Mouse (Mus musculus) mature B cell (primary cell): Measurements from ENCODE around the gene Sirt4.

Source experiments
- in situ Hi-C: fragments of 300-500 bp; cut with MboI; formaldehyde crosslinking; loops from 2 replicates; pipeline ENCODE4 v1.14.3; 2019

Sirt4 gene

GRCm38 (mm10) chr5:115491771-115492322 lies 7.3 kb upstream of the Sirt4 start:
- in situ Hi-C loops = no loop called here

GRCm38 (mm10) chr5:115491076-115491475 lies 6.6 kb upstream of the Sirt4 start:
- in situ Hi-C loops = no loop called here

- in situ Hi-C loops = no loop called here
Measured at GRCm38 (mm10) chr5:115490638-115491000, 6.1 kb upstream of the Sirt4 start.

- in situ Hi-C loops = no loop called here
Measured at GRCm38 (mm10) chr5:115489699-115490637, 5.4 kb upstream of the Sirt4 start.

- in situ Hi-C loops = no loop called here
Measured at GRCm38 (mm10) chr5:115488841-115489698, 4.5 kb upstream of the Sirt4 start.

GRCm38 (mm10) chr5:115487942-115488580 lies 3.5 kb upstream of the Sirt4 start:
- in situ Hi-C loops = no loop called here

GRCm38 (mm10) chr5:115487353-115487752 lies 2.8 kb upstream of the Sirt4 start:
- in situ Hi-C loops = no loop called here

- in situ Hi-C loops = no loop called here
Measured at GRCm38 (mm10) chr5:115486726-115487125, 2.2 kb upstream of the Sirt4 start.

- in situ Hi-C loops = no loop called here
Measured at GRCm38 (mm10) chr5:115485489-115486205, 1.1 kb upstream of the Sirt4 start.

GRCm38 (mm10) chr5:115484996-115485395 lies 471 bp upstream of the Sirt4 start:
- in situ Hi-C loops = no loop called here

- in situ Hi-C loops = no loop called here
Measured at GRCm38 (mm10) chr5:115483385-115483784, 1.1 kb downstream of the Sirt4 start.

- in situ Hi-C loops = no loop called here
Measured at GRCm38 (mm10) chr5:115482390-115483265, 1.9 kb downstream of the Sirt4 start.

- in situ Hi-C loops = no loop called here
Measured at GRCm38 (mm10) chr5:115480101-115480500, 4.4 kb downstream of the Sirt4 start.

GRCm38 (mm10) chr5:115479561-115479960 lies 5.0 kb downstream of the Sirt4 start:
- in situ Hi-C loops = no loop called here

GRCm38 (mm10) chr5:115476107-115476727 lies 8.3 kb downstream of the Sirt4 start:
- in situ Hi-C loops = no loop called here

GRCm38 (mm10) chr5:115475337-115476106 lies 9.0 kb downstream of the Sirt4 start:
- in situ Hi-C loops = no loop called here

- in situ Hi-C loops = no loop called here
Measured at GRCm38 (mm10) chr5:115474174-115474828, 10.2 kb downstream of the Sirt4 start.

GRCm38 (mm10) chr5:115473191-115473590 lies 11.3 kb downstream of the Sirt4 start:
- in situ Hi-C loops = no loop called here
